Mouse (Mus musculus) left cerebral cortex, adult 11 months (tissue): ENCODE measurements at regions not wholly inside any gene's neighbourhood (a gene's known extent, or its start where the extent isn't known, plus 50 kb on each side); places are given as distances from the start of the nearest gene placed in this dataset.

Experiments
- DNase-seq: peaks from one replicate; pipeline ENCODE4 v3.0.0; 2022; ENCODE audit warnings: low spot score

DNA sequence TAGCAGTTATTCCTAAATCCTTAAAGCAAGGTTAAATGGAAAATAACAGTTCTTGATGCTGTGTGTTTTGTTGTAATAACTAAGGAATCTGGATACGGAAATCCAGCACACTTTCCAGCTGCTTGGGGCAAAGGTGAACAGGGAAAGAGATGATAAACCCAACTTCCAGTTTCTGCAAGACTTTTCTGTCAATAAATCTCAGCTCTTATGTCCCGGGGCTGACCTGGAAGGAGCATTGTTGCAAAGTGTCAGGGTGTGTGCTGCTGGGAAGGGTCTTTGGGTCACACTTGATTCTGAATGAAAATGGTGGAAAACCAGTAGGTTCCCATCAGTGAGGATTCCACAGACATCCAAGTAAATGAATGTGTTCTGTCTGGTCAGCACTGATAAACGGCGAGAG is 81.2 kb upstream of the Marcks start:
- DNase-seq, result no peak

DNA sequence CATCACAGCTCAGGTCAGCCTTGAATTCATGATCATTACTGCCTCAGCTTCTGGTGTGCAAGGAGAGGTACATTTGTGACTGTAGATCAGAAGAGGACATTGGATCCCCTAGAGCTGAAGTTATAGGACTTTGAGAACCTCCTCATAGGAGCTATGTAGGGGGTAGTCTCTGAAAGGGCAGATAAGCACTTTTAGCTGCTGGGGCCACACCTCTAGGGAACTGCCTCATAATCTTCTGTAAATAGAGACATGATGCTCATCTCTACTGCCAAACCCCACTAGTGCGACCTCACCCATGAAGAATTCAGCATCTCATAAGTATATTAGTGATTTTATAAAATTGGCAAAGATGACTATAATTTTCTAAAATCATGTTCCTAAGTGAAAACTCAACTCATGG is 80.7 kb upstream of the Marcks start:
- DNase-seq, result no peak

- DNase-seq, result no peak
Observed at GRCm38 (mm10) chr10:37214656-37215055, 75.9 kb upstream of the Marcks start.

- DNase-seq, result no peak
Observed at GRCm38 (mm10) chr10:37212350-37213035, 73.8 kb upstream of the Marcks start.

DNA sequence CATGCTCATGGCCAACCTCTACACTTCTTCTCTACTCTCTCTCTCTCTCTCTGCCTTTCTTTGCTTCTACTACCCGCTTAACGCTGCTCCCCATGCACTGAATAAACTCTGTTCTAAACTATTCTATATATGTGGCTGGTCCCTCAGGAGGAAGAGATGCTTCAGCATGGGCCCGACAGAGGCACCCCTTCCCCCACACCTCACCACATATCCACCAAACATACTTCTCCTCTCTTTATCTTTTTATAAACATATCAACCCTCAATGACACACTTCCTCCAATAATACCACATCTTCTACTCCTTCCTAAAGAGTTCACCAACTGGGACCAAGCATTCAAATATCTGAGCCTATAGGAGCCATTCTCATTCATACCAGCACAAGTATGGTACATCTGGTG is 72.6 kb upstream of the Marcks start:
- no peak for DNase-seq

- no peak for DNase-seq
Observed at GRCm38 (mm10) chr10:37210223-37210622, 71.5 kb upstream of the Marcks start.

DNA sequence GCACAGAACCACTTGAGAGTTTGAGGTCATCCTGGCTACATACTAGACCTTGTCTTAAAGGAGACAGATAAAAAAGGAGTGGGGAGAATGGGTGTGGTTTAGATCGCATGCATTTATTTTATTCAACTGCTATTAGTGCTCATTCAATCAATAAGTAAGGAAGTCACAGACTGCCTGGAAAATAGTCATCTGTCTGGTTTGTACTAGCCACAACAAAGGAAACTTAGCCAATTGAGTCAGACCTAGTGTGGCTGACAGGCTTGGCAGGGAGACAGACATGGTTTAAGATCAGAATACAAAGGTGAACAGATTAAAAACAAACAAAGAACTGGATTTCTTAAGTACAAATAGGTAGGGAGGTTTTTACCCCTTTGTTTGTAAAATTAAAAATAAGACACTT is 68.3 kb upstream of the Marcks start:
- no peak for DNase-seq

DNA sequence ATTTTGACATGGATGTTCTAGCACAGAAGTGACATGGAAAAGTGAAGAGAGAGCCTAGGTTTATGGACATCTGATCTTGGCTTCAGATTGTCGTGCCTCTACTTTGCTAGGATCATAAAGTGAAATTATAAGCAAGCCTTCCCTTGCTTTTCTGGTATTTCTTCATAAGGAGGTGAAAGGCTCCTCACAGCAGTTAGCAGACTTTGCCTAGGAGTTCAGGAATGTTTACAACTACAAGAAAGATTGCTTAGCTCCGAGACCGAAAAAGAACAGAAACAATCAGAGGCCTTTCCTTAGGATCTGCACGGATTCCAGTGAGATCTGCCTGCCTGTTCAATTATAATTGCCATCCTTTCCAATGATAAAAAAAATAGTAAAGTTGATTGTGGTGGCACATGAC is 67.8 kb upstream of the Marcks start:
- DNase-seq, result no peak

- DNase-seq, result no peak
Observed at GRCm38 (mm10) chr10:37203709-37204108, 65.0 kb upstream of the Marcks start.

GRCm38 (mm10) chr10:37194798-37195453 is 56.2 kb upstream of the Marcks start:
- DNase-seq, result no peak

DNA sequence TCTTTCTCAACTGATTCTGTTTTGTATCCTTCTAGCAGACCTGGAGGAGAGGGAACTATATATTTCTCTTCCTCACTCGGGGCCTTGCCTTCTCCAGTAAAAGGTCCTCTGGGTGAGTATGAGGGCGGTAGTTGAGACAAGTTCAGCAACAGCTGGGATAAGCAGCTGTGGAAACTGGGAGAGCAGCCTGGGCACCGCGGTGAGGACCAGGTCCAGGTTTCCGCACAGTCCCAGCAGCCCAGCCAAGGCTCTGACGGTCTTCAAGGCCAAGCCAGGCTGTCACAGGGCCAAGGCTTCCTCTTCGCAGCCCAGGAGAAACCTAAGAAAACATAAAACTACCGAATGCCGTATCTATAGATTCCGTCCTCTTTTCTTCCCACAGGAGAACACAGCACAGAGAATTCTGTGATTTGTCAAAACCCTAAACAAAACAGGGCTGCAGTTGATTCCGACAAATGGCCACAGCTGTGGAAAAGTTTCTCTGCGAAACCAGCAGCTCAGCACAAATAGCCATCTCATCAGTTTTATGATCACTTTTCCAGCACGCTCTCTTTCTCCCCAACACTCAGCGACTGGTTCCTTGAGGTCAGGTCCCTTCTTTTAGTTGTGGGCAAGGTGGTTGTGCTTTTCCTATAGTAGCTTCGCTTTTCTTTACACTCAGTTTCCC is 55.5 kb upstream of the Marcks start:
- no peak for DNase-seq

- DNase-seq, result no peak
Observed at GRCm38 (mm10) chr10:37192661-37193060, 53.9 kb upstream of the Marcks start.

DNA sequence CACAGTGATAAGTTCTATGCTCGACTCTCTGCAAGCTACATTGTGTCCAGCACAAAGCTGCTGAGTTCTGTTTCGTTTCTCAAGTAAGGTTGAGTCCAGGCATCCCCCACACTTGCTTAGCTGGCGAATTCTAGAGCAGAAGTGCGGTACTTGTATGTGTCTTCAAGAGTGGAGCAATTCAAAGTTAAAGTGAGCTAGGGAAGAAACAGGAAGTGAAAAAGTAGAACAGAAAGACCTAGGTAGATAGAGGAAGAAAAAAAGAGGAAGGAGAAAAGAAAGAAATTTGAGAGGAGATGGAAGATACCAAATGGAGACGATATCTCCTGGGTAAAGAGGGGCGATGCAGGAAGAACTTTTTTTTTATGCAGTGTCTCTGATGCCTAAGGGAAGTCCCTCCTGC is 51.4 kb upstream of the Marcks start:
- peak; percentile 9 for DNase-seq
